Mouse (Mus musculus) lung, postnatal 0 days (tissue): ENCODE results near the gene Psmc6. TPM values are rescaled to one million over a fixed set of nuclear protein-coding genes. Genes with fewer than 3 reads are reported as not detected.

ENCODE experiments used
- ATAC-seq: fragments of 200-750 bp; cut with Nextera tagmentation; 2 replicates; pipeline ENCODE4 v1.8.0; 2017; ENCODE audit warnings: moderate library complexity
- DNase-seq: peaks from one replicate; pipeline ENCODE4 v3.0.0-alpha.2; 2016; ENCODE audit warnings: low spot score
- H3K27ac ChIP-seq: fragments of 300-500 bp; sonication (generic); 2 replicates; pipeline ENCODE4 v1.5.1; 2014; ENCODE audit warnings: antibody characterized with exemption, mild to moderate bottlenecking, low read length, mixed read lengths
- H3K27me3 ChIP-seq: fragments of 300-500 bp; sonication (generic); replicated peaks from 2 replicates; pipeline ENCODE4 v1.6.1; 2014; ENCODE audit warnings: low read length, mixed read lengths; ENCODE audit not compliant: insufficient read depth
- H3K36me3 ChIP-seq: fragments of 300-500 bp; sonication (generic); 2 replicates; pipeline ENCODE4 v1.6.1; 2014; ENCODE audit warnings: low read length, mixed read lengths; ENCODE audit not compliant: insufficient read depth
- H3K4me1 ChIP-seq: fragments of 300-500 bp; sonication (generic); 2 replicates; pipeline ENCODE4 v1.6.1; 2014; ENCODE audit warnings: antibody characterized with exemption, low read depth, low read length, mixed read lengths; ENCODE audit not compliant: insufficient read depth
- H3K4me2 ChIP-seq: fragments of 300-500 bp; sonication (generic); replicated peaks from 2 replicates; pipeline ENCODE4 v1.6.1; 2014; ENCODE audit warnings: low read depth, mild to moderate bottlenecking, low read length, moderate library complexity, mixed read lengths
- H3K4me3 ChIP-seq: fragments of 300-500 bp; sonication (generic); 2 replicates; pipeline ENCODE4 v1.5.1; 2014; ENCODE audit warnings: low read depth, low read length
- H3K9ac ChIP-seq: fragments of 300-500 bp; sonication (generic); replicated peaks from 2 replicates; pipeline ENCODE4 v1.6.1; 2014; ENCODE audit warnings: low read depth, mild to moderate bottlenecking
- H3K9me3 ChIP-seq: fragments of 300-500 bp; sonication (generic); 2 replicates; pipeline ENCODE4 v1.6.1; 2016; ENCODE audit warnings: low read length, mixed read lengths
- CTCF ChIP-seq: IDR thresholded peaks from 2 replicates; pipeline ENCODE4 v1.5.1; 2016; ENCODE audit warnings: antibody characterized with exemption, mild to moderate bottlenecking
- EP300 ChIP-seq: IDR thresholded peaks from 2 replicates; pipeline ENCODE4 v1.6.1; 2016; ENCODE audit warnings: antibody characterized with exemption, mild to moderate bottlenecking, control low read depth
- WGBS: fragments of 180-500 bp; shearing (Covaris S2); extraction: QIAGEN DNeasy Blood & Tissue Kit; methylation state at CpG from one replicate; pipeline ENCODE4 v1.1.7; 2014; 5-methylcytosine and 5-hydroxymethylcytosine counted together
- polyA plus RNA-seq: library from polyadenylated mRNA; unstranded; fragments of >200 nt; fragmentation: Nextera tagmentation; extraction: Ambion mirVana; gene quantifications from 2 replicates; pipeline ENCODE4 v1.2.1, GENCODE M21; 2015

The Psmc6 gene
- polyA plus RNA-seq, 1 experiment from 2014 or later, result 82.1 TPM

GRCm38 (mm10) chr14:45378771-45379170, 49.2 kb downstream of the Psmc6 start:
- H3K9ac ChIP-seq, result no peak overlapping the region
- TF ChIP-seq EP300 (no peak), CTCF (no peak)
- peak; percentile 26 for DNase-seq
- WGBS, result 63% methylated on average over 3 of the region's 3 CpGs
- H3K27ac ChIP-seq, result no peak overlapping the region
- ATAC-seq, result no peak
- no peaks in the 10 kb centered on the region for H3K9me3 ChIP-seq
- peaks cover 9% of the 10 kb centered on the region; the same call in 1 of the 2 replicates for H3K36me3 ChIP-seq
- H3K4me1 ChIP-seq, result no peaks in the 10 kb centered on the region
- no peak overlapping the region for H3K4me3 ChIP-seq
- H3K27me3 ChIP-seq, result no peaks in the 10 kb centered on the region
- no peak overlapping the region for H3K4me2 ChIP-seq

GRCm38 (mm10) chr14:45380756-45381155, 51.2 kb downstream of the Psmc6 start:
- DNase-seq, result no peak
- H3K27ac ChIP-seq, result no peak overlapping the region
- WGBS, result 63% methylated on average over 6 of the region's 6 CpGs
- H3K4me2 ChIP-seq, result no peak overlapping the region
- ATAC-seq, result no peak
- no peaks in the 10 kb centered on the region for H3K27me3 ChIP-seq
- H3K9ac ChIP-seq, result no peak overlapping the region
- H3K9me3 ChIP-seq, result no peaks in the 10 kb centered on the region
- peaks cover 9% of the 10 kb centered on the region; the same call in 1 of the 2 replicates for H3K36me3 ChIP-seq
- no peaks in the 10 kb centered on the region for H3K4me1 ChIP-seq
- no peak overlapping the region for H3K4me3 ChIP-seq
- TF ChIP-seq EP300 (no peak), CTCF (no peak)

GRCm38 (mm10) chr14:45382912-45383311, 53.3 kb downstream of the Psmc6 start:
- no peak overlapping the region for H3K27ac ChIP-seq
- no peak overlapping the region for H3K4me3 ChIP-seq
- no peaks in the 10 kb centered on the region for H3K9me3 ChIP-seq
- no peak overlapping the region for H3K4me2 ChIP-seq
- H3K4me1 ChIP-seq, result 0 out of 2 replicates have a peak, but pooled peaks cover 4% of the 10 kb centered on the region
- ATAC-seq (no peak), DNase-seq (no peak)
- H3K27me3 ChIP-seq, result no peaks in the 10 kb centered on the region
- H3K36me3 ChIP-seq, result peaks cover 9% of the 10 kb centered on the region; the same call in 1 of the 2 replicates
- TF ChIP-seq CTCF, result peak; percentile 43
- no peak for TF ChIP-seq EP300
- 86% methylated on average over 4 of the region's 4 CpGs for WGBS
- no peak overlapping the region for H3K9ac ChIP-seq

DNA sequence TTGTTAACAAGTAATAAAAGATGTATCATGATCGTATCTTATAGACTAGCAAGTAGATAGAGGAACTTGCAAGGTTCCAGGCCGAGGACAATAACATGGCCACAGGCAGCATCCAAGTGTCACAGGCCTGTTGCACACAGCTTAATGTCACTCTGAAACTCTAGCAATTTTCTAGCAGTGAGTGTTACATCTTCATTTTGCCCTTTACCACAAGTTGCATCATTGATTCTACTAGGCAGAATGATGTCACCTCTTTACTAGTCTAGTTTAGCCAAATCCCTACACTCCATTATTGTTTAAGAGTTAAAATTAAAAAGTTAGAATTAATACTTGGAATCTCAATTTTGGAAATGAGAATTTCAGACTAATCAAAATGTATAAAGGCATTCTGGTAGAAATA, 56.0 kb downstream of the Psmc6 start:
- TF ChIP-seq CTCF (no peak), EP300 (no peak)
- no peak overlapping the region for H3K4me2 ChIP-seq
- ATAC-seq (no peak), DNase-seq (no peak)
- WGBS, result 87% methylated on average over 2 of the region's 2 CpGs
- H3K9me3 ChIP-seq, result no peaks in the 10 kb centered on the region
- H3K4me3 ChIP-seq, result no peak overlapping the region
- H3K36me3 ChIP-seq, result 0 out of 2 replicates have a peak, but pooled peaks cover 5% of the 10 kb centered on the region
- H3K27ac ChIP-seq, result no peak overlapping the region
- no peak overlapping the region for H3K9ac ChIP-seq
- 0 out of 2 replicates have a peak, but pooled peaks cover 5% of the 10 kb centered on the region for H3K4me1 ChIP-seq
- H3K27me3 ChIP-seq, result no peaks in the 10 kb centered on the region

- H3K27me3 ChIP-seq, result no peaks in the 10 kb centered on the region
- DNase-seq, result peak; percentile 87
- peak overlapping the region; percentile 94 for H3K4me2 ChIP-seq
- WGBS, result 16% methylated on average over 2 of the region's 2 CpGs
- no peaks in the 10 kb centered on the region for H3K9me3 ChIP-seq
- ATAC-seq, result peak; percentile 32; the same call in 1 of the 2 replicates
- no peaks in the 10 kb centered on the region for H3K36me3 ChIP-seq
- H3K4me1 ChIP-seq, result 0 out of 2 replicates have a peak, but pooled peaks cover 5% of the 10 kb centered on the region
- 0 out of 2 replicates have a peak overlapping the region, but pooled peaks have one; percentile 8 for H3K9ac ChIP-seq
- TF ChIP-seq EP300 (peak; percentile 69), CTCF (no peak)
- peak overlapping the region; percentile 91 for H3K27ac ChIP-seq
- H3K4me3 ChIP-seq, result peak overlapping the region; percentile 85; the same call in 1 of the 2 replicates
These were observed 57.9 kb downstream of the Psmc6 start for GRCm38 (mm10) chr14:45387480-45387879.

- no peaks in the 10 kb centered on the region for H3K36me3 ChIP-seq
- peak; percentile 38 for TF ChIP-seq CTCF
- TF ChIP-seq EP300, result no peak
- H3K9ac ChIP-seq, result peak overlapping the region; percentile 76
- WGBS, result 2% methylated on average over 60 of the region's 71 CpGs
- ATAC-seq, result peak; percentile 98
- H3K4me1 ChIP-seq, result 0 out of 2 replicates have a peak, but pooled peaks cover 5% of the 10 kb centered on the region
- H3K27me3 ChIP-seq, result no peaks in the 10 kb centered on the region
- peak overlapping the region; percentile 91 for H3K27ac ChIP-seq
- peak overlapping the region; percentile 94 for H3K4me2 ChIP-seq
- peak overlapping the region; percentile 85 for H3K4me3 ChIP-seq
- H3K9me3 ChIP-seq, result no peaks in the 10 kb centered on the region
- DNase-seq, result peak; percentile 95
These were observed 59.0 kb downstream of the Psmc6 start for GRCm38 (mm10) chr14:45388345-45389181.
